Mouse (Mus musculus) heart, embryonic 12.5 days (tissue): Measurements from ENCODE around the gene Slc10a3. TPM values are rescaled to one million over a fixed set of nuclear protein-coding genes. Genes with fewer than 3 reads are reported as not detected.
"Not testable (repeated sequence)": the region's sequence is repeated elsewhere in the genome, so short reads cannot be mapped to it uniquely, and the experiment has no call there.

ENCODE experiments used
- ATAC-seq: fragments of 200-750 bp; cut with Nextera tagmentation; 2 replicates; pipeline ENCODE4 v1.8.0; 2017; ENCODE audit warnings: moderate TSS enrichment, moderate library complexity; ENCODE audit not compliant: insufficient number of reproducible peaks, low FRiP score
- H3K27ac ChIP-seq: fragments of 300-500 bp; sonication (generic); 2 replicates; pipeline ENCODE4 v1.5.1; 2016; ENCODE audit warnings: mild to moderate bottlenecking, moderate library complexity; ENCODE audit not compliant: poor library complexity, severe bottlenecking
- H3K27me3 ChIP-seq: fragments of 300-500 bp; sonication (generic); replicated peaks from 2 replicates; pipeline ENCODE4 v1.6.1; 2016; ENCODE audit warnings: mild to moderate bottlenecking, moderate library complexity
- H3K36me3 ChIP-seq: fragments of 300-500 bp; sonication (generic); 2 replicates; pipeline ENCODE4 v1.6.1; 2016; ENCODE audit warnings: mild to moderate bottlenecking, moderate library complexity
- H3K4me1 ChIP-seq: fragments of 300-500 bp; sonication (generic); replicated peaks from 2 replicates; pipeline ENCODE4 v1.6.1; 2016; ENCODE audit warnings: mild to moderate bottlenecking
- H3K4me2 ChIP-seq: fragments of 300-500 bp; sonication (generic); 2 replicates; pipeline ENCODE4 v1.6.1; 2016; ENCODE audit warnings: mild to moderate bottlenecking, moderate library complexity
- H3K4me3 ChIP-seq: fragments of 300-500 bp; sonication (generic); 2 replicates; pipeline ENCODE4 v1.5.1; 2016; ENCODE audit warnings: mild to moderate bottlenecking
- H3K9ac ChIP-seq: fragments of 300-500 bp; sonication (generic); 2 replicates; pipeline ENCODE4 v1.6.1; 2016; ENCODE audit warnings: mild to moderate bottlenecking, moderate library complexity
- H3K9me3 ChIP-seq: fragments of 300-500 bp; sonication (generic); replicated peaks from 2 replicates; pipeline ENCODE4 v1.6.1; 2016; ENCODE audit warnings: mild to moderate bottlenecking, moderate library complexity
- WGBS: fragments of 180-500 bp; shearing (Covaris S2); methylation state at CpG from one replicate; pipeline ENCODE4 v1.1.7; 2016; 5-methylcytosine and 5-hydroxymethylcytosine counted together
- polyA plus RNA-seq: library from polyadenylated mRNA; unstranded; fragments of >200 nt; fragmentation: Nextera tagmentation; extraction: Ambion mirVana; gene quantifications from 2 replicates; pipeline ENCODE4 v1.2.1, GENCODE M21; 2016

The Slc10a3 gene
- polyA plus RNA-seq, 1 experiment from 2014 or later = 13.5 TPM

DNA sequence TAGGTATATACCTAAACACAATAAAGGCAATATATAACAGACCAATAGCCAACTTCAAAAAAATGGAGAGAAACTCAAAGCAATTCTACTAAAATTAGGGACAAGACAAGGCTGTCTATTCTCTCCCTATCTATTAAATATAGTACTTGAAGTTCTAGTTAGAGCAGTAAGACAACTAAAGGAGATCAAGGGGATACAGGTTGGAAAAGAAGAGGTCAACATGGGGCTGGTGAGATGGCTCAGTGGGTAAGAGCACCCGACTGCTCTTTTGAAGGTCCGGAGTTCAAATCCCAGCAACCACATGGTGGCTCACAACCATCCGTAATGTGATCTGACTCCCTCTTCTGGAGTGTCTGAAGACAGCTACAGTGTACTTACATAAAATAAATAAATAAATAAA is 16.1 kb downstream of the Slc10a3 start:
- H3K9ac ChIP-seq, H3K9me3 ChIP-seq, H3K27me3 ChIP-seq, H3K4me3 ChIP-seq, ATAC-seq, H3K4me1 ChIP-seq, H3K36me3 ChIP-seq, H3K4me2 ChIP-seq, H3K27ac ChIP-seq: not testable (repeated sequence)
- WGBS = 79% methylated on average over 3 of the region's 3 CpGs

DNA sequence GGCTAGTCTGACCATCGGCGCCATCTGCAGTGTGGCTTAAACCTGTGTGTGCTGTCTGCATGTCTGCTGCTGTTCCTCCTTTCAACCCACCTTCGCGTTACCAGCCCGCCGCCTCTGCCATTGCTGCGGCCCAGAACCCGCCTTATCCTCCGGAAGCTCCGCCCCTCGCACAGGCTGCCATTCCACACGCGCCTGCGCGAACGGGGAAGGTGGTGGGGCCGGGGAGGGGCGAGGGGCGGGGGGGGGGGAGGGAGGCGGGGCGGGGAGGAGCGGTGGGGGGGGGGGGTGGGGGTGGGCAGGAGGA is 19.7 kb downstream of the Slc10a3 start, which contains the start of gene Lage3:
TSS of gene Lage3 (minus strand) at position 152 of the 304 bp plus-strand sequence.
- Histone ChIP-seq H3K4me1 (no peaks in the 10 kb centered on the region), H3K27ac (peak within 1 kb of the TSS; percentile 33; the same call in 1 of the 2 replicates), H3K36me3 (no peaks in the 10 kb centered on the region), H3K4me3 (peak within 1 kb of the TSS; percentile 59), H3K9ac (peak within 1 kb of the TSS; percentile 74), H3K9me3 (no peaks in the 10 kb centered on the region), H3K27me3 (no peaks in the 10 kb centered on the region), H3K4me2 (peak within 1 kb of the TSS; percentile 73)
- peak; percentile 81 for ATAC-seq
- 26% methylated on average over 11 of the region's 22 CpGs for whole genome bisulfite sequencing

DNA sequence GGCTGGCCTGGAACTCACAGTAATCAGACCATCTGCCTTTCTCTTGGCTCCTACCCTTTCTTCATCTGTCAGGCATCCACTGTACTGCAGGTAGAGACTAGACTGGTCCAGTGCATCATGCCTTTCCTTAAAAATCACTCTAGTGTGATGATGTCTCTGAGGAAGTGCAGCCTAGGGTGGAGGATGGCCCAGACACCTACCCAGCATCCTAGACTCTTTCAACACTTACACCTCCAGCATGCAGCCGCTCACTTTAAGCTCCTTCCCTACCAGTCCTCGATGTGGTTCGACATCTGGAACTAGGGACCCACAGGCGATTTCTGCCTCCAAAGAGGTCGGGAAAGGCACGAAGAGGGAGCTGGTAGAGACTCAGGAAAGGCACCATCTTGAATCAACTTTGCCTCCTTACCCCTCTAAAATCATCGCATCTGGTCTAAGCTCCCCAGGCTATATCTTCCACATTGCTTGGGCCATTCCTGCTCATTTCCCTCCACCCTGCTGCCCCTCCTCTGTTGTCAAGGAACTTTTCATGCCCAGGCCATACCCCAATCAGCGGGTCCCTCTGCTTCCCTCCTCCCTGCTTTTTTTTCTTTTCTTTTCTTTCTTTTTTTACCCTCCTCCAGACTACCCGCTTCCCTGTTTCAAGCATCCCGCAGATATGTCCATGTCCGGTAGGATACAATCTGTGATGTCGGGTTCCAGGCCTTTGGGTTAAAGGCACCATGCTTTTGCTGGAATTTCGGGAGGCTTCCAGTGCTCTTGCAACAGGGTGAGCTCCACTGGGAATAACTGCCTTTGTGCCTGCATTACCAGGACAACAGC is 20.3 kb downstream of the Slc10a3 start:
- peak overlapping the region; percentile 74 for H3K9ac ChIP-seq
- H3K4me1 ChIP-seq = no peaks in the 10 kb centered on the region
- no peaks in the 10 kb centered on the region for H3K36me3 ChIP-seq
- H3K27ac ChIP-seq = peak overlapping the region; percentile 33; the same call in 1 of the 2 replicates
- no peaks in the 10 kb centered on the region for H3K27me3 ChIP-seq
- peak overlapping the region; percentile 73 for H3K4me2 ChIP-seq
- 21% methylated on average over 13 of the region's 13 CpGs for WGBS
- ATAC-seq = no peak
- peak overlapping the region; percentile 59 for H3K4me3 ChIP-seq
- no peaks in the 10 kb centered on the region for H3K9me3 ChIP-seq

DNA sequence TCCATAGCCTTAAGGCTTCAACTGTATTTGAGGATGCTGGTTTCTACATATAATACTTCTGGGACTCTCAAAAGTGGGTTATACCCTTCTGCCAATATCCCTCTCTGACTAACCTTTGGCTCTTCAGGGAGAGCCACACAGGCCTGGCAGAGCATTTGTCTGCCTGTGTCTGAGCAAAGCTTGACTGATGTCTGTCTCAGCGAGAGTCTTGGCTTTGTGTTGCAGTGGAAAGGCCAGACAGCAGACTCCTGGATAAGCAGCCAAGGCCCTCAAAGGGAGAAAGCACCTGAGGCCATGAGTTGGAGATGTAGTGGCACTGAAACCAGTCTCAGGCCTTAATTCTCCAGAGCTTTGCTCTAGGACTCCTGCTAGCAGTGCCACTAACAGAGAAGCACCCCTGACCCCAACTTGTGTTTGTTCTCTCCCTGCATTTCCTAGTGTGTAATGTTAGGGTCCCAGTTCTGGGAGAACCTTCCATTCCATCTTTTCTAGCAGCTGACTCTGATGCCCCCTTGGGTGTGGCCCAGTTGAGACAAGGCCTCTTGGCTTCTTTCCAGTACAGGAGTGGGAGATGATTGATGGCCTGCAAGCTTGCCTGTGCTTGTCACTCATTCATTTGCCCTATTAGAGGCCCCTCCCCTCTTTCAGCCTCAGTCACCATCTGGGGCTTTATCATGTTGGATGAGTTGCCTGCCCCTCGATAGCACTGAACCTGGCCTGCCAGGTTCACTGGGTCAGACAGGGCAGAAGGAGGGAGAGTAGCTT is 42.8 kb downstream of the Slc10a3 start:
- Histone ChIP-seq H3K4me3 (peak overlapping the region; percentile 59; the same call in 1 of the 2 replicates), H3K27me3 (no peaks in the 10 kb centered on the region), H3K27ac (no peak overlapping the region; the same call in 1 of the 2 replicates), H3K9me3 (0 out of 2 replicates have a peak, but pooled peaks cover 5% of the 10 kb centered on the region), H3K36me3 (peaks cover 19% of the 10 kb centered on the region), H3K4me2 (peak overlapping the region; percentile 86), H3K4me1 (peaks cover 20% of the 10 kb centered on the region), H3K9ac (peak overlapping the region; percentile 81; the same call in 1 of the 2 replicates)
- 50% methylated on average over 2 of the region's 2 CpGs for WGBS
- no peak for ATAC-seq

DNA sequence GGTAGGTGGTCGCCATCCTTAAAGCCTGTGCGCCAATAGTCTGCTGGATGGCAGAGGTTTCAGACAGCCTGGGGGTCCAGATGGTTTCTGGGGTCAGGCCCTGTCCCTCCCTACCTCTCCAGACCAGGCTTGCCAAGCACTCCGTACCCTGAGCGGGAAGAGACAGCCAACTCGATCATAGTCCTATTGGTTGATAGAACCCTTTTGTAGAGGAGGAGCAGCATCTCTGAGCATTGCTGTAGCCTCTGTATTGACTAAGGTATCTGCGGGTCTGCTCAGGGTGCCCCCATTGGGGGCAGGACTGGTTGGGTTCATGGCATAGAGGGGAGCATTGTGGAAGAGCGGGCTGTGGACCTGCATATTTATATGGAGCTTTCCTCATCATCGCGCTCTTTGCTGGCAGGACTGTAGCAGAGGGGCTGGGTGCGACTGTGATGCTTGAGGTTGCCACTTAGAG is 43.9 kb downstream of the Slc10a3 start:
- 0 out of 2 replicates have a peak, but pooled peaks cover 5% of the 10 kb centered on the region for H3K9me3 ChIP-seq
- peaks cover 13% of the 10 kb centered on the region for H3K36me3 ChIP-seq
- H3K4me2 ChIP-seq = peak overlapping the region; percentile 86
- H3K9ac ChIP-seq = peak overlapping the region; percentile 81
- H3K27me3 ChIP-seq = no peaks in the 10 kb centered on the region
- H3K4me3 ChIP-seq = peak overlapping the region; percentile 59
- peak overlapping the region; percentile 64; the same call in 1 of the 2 replicates for H3K27ac ChIP-seq
- H3K4me1 ChIP-seq = peaks cover 20% of the 10 kb centered on the region
- ATAC-seq = no peak
- 21% methylated on average over 10 of the region's 10 CpGs for WGBS

DNA sequence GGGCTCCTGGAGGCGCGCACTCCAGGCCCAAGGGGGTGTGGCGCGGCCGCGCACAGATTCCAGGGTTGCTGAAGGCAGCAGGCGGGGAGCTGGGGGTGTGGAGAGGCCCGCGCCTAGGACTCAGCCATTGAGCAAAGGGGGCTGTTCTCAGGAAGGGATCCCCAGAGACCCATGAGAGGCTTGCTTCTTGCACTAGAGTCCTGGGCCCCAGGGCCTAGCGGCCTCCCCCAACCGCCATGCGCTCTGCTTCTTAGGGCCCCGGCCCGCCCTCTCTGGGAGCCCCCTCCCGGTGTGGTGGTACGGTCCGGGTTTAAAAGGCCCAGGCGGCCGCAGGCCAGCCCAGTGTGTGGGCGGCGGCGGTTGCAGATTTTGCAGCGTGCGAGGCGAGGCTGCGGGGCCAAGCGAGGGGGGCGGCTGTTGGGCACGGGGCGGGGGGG is 44.4 kb downstream of the Slc10a3 start, which contains the start of gene Plxna3:
TSS of gene Plxna3 (plus strand) at position 342 of the 437 bp plus-strand sequence.
- peaks cover 8% of the 10 kb centered on the region for H3K36me3 ChIP-seq
- no peaks in the 10 kb centered on the region for H3K27me3 ChIP-seq
- H3K9ac ChIP-seq = peak within 1 kb of the TSS; percentile 81
- H3K4me3 ChIP-seq = peak within 1 kb of the TSS; percentile 59
- peak within 1 kb of the TSS; percentile 86 for H3K4me2 ChIP-seq
- 15% methylated on average over 30 of the region's 30 CpGs for WGBS
- peak within 1 kb of the TSS; percentile 64; the same call in 1 of the 2 replicates for H3K27ac ChIP-seq
- 0 out of 2 replicates have a peak, but pooled peaks cover 2% of the 10 kb centered on the region for H3K9me3 ChIP-seq
- peaks cover 20% of the 10 kb centered on the region for H3K4me1 ChIP-seq
- peak; percentile 88 for ATAC-seq

Other genes with a start within 250 kb of the Slc10a3 start
- not detected in 2 replicates for gene Opn1mw, start 245.9 kb downstream of the Slc10a3 start, polyA plus RNA-seq
- gene Mecp2, start 238.0 kb downstream of the Slc10a3 start, polyA plus RNA-seq = 12.0 and 14.0 TPM in 2 replicates
- not detected in 2 replicates for gene Tex28, start 205.5 kb downstream of the Slc10a3 start, polyA plus RNA-seq
- gene Tktl1, start 196.1 kb downstream of the Slc10a3 start, polyA plus RNA-seq = not detected in 2 replicates
- 226 and 227 TPM in 2 replicates for gene Flna, start 123.5 kb downstream of the Slc10a3 start, polyA plus RNA-seq
- gene Emd, start 118.7 kb downstream of the Slc10a3 start, polyA plus RNA-seq = 16.8 and 17.3 TPM in 2 replicates
- 437 and 446 TPM in 2 replicates for gene Rpl10, start 102.5 kb downstream of the Slc10a3 start, polyA plus RNA-seq
- 70.5 and 71.3 TPM in 2 replicates for gene Taz, start 91.4 kb downstream of the Slc10a3 start, polyA plus RNA-seq
- 10.2 and 10.8 TPM in 2 replicates for gene Dnase1l1, start 91.0 kb downstream of the Slc10a3 start, polyA plus RNA-seq
- 125 and 128 TPM in 2 replicates for gene Atp6ap1, start 76.3 kb downstream of the Slc10a3 start, polyA plus RNA-seq
- 167 and 174 TPM in 2 replicates for gene Gdi1, start 68.4 kb downstream of the Slc10a3 start, polyA plus RNA-seq
- gene Fam50a, start 60.3 kb downstream of the Slc10a3 start, polyA plus RNA-seq = 53.1 and 55.1 TPM in 2 replicates
- 9.6 and 9.8 TPM in 2 replicates for gene Plxna3, start 44.3 kb downstream of the Slc10a3 start, polyA plus RNA-seq
- gene Lage3, start 19.7 kb downstream of the Slc10a3 start, polyA plus RNA-seq = 93.9 and 95.5 TPM in 2 replicates
- 57.4 and 58.2 TPM in 2 replicates for gene Ubl4a, start 131 bp downstream of the Slc10a3 start, polyA plus RNA-seq
- gene Fam3a, start 19.9 kb upstream of the Slc10a3 start, polyA plus RNA-seq = 25.7 and 26.8 TPM in 2 replicates
- gene Ikbkg, start 19.9 kb upstream of the Slc10a3 start, polyA plus RNA-seq = 25.6 and 29.4 TPM in 2 replicates
- 18.5 TPM in 2 replicates for gene G6pdx, start 55.8 kb upstream of the Slc10a3 start, polyA plus RNA-seq
- gene Gm6880, start 108.0 kb upstream of the Slc10a3 start, polyA plus RNA-seq = not detected in 2 replicates
- not detected in 2 replicates for gene Olfr1326-ps1, start 201.5 kb upstream of the Slc10a3 start, polyA plus RNA-seq
- gene Olfr1325, start 219.3 kb upstream of the Slc10a3 start, polyA plus RNA-seq = not detected in 2 replicates